ENCODE assay signal across 26 mouse cellular contexts in genomic region chr11:111078107-111078506, GRCm38 (mm10).
"Had no signal": no experiment of that assay in that cellular context is flagged by ENCODE, and none has a peak within 500 bp of the region (broad histone marks: within the 10 kb centered on the region; RNA-seq: fewer than 3 reads in every experiment).

No protein-coding gene starts in this region.

- ATAC-seq: hindbrain, embryonic 16.5 days; inflammation-experienced regulatory T-cells, adult 6 months; intestine, embryonic 15.5 days; intestine, postnatal 0 days had no signal

- H3K4me3 ChIP-seq: heart, adult 2 months; heart, embryonic 13.5 days; heart, embryonic 15.5 days; hindbrain, embryonic 10.5 days; hindbrain, embryonic 12.5 days; intestine, embryonic 15.5 days; layer of hippocampus, adult 2 months; left cerebral cortex, adult 2 months; limb, embryonic 10.5 days; limb, embryonic 12.5 days had no signal

- DNase-seq: gastrocnemius, postnatal 14 days; heart, adult 11 months; heart, adult 2 months; heart, postnatal 14 days; heart, postnatal 36 days; kidney, adult 18-20 months; kidney, adult 8-10 months; kidney, postnatal 10 days; kidney, postnatal 25 days; kidney, postnatal 4 days; layer of hippocampus, adult 9-11 months; layer of hippocampus, postnatal 36 days; liver had no signal

- H3K27ac ChIP-seq: heart, adult 2 months; heart, embryonic 13.5 days; heart, embryonic 15.5 days; hindbrain, embryonic 10.5 days; hindbrain, embryonic 12.5 days; hindbrain, embryonic 14.5 days; intestine, embryonic 15.5 days; layer of hippocampus, adult 2 months; left cerebral cortex, adult 2 months; limb, embryonic 10.5 days; limb, embryonic 12.5 days had no signal
